Mouse (Mus musculus) cortical plate, adult 2 months (tissue): ENCODE data around the gene Rad51b. TPM values are rescaled to one million over a fixed set of nuclear protein-coding genes. Genes with fewer than 3 reads are reported as not detected.

Experiments used
- H3K27ac ChIP-seq: fragments of 200-500 bp; 2 replicates; pipeline ENCODE4 v1.5.1; 2012; ENCODE audit warnings: low read length, control low read depth, inconsistent platforms; ENCODE audit not compliant: insufficient read depth
- H3K4me1 ChIP-seq: fragments of 200-500 bp; 2 replicates; pipeline ENCODE4 v1.6.1; 2011; ENCODE audit warnings: low read length; ENCODE audit not compliant: control insufficient read depth, insufficient read depth
- H3K4me3 ChIP-seq: fragments of 200-500 bp; 2 replicates; pipeline ENCODE4 v1.5.1; 2011; ENCODE audit warnings: mild to moderate bottlenecking, low read length, control low read depth; ENCODE audit not compliant: insufficient read depth
- CTCF ChIP-seq: fragments of 200-500 bp; IDR thresholded peaks from 2 replicates; pipeline ENCODE4 v1.5.1; 2011; ENCODE audit warnings: mild to moderate bottlenecking, control low read depth, low read length; ENCODE audit not compliant: insufficient read depth; ENCODE audit errors: extremely low read depth
- POLR2A ChIP-seq: fragments of 200-500 bp; IDR thresholded peaks from 2 replicates; pipeline ENCODE4 v1.6.1; 2011; ENCODE audit warnings: mild to moderate bottlenecking, low read length, control low read depth; ENCODE audit not compliant: insufficient read depth; ENCODE audit errors: extremely low read depth
- polyA plus RNA-seq: library from polyadenylated mRNA; depleted of rRNA; stranded (reverse); fragments of >200 nt; gene quantifications from 2 replicates; pipeline ENCODE4 v1.2.3, GENCODE M21; 2012

Rad51b gene
- polyA plus RNA-seq, 1 experiment: 0.17 TPM

DNA sequence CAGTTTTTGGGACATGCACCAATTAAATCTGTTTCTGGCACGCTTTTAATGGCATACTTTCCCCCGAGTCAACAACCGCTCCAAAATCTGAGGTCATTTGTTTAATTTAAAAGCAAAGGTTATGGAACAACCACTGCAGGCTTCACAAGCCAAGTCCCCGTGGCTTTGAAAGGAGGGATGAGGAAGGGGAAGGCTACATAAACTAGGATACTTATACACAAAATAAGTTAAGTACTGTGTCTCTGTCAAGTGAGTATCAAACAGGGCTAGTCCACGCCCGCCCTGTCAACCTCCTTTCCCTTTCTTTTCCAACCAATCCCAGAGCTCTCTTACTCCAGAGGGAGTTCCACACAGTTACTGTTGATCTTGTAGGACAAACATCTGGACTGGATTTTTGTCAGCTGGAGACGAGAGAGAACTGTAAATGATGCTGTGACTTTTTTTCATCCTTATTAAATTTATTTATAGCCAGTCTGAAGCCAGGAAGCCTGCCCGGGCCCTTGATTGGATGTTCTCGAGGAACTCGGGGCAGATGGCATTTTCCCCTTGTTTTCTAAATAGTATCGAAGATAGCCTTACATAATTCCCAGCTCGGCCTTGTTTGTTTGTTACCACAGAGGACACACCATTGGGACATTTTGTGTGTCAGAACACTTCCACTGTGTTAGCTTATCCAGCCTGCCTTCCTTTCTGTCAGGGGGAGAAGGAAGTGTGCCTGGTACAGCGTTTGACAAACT, 378.5 kb downstream of the Rad51b start:
- Histone ChIP-seq H3K4me3 (no peak overlapping the region), H3K4me1 (peaks cover 4% of the 10 kb centered on the region; the same call in 1 of the 2 replicates), H3K27ac (no peak overlapping the region)
- TF ChIP-seq CTCF: no peak
- no peak for TF ChIP-seq POLR2A

GRCm38 (mm10) chr12:79676251-79676650, 379.2 kb downstream of the Rad51b start:
- H3K27ac ChIP-seq: no peak overlapping the region

DNA sequence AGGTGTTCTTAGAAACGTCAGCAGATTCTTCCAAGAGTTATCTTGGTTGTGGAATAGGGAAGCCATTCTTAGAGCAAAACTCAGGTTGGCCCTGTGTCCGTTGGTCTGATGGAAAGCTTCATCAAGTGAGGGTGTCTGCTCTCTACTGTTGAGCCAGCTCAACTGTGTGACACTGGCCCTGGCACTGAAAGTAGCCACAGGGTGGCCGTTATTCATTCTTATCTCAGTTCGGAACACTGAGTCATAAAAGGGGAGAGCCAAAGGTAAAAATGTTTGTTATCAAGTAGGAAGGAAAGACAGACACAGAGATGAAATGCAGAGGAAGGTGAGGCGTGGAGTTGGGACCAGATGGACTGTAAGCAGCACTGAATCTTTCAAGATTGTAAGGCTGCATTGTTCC, 379.8 kb downstream of the Rad51b start:
- peaks cover 4% of the 10 kb centered on the region; the same call in 1 of the 2 replicates for H3K4me1 ChIP-seq
- no peak overlapping the region for H3K27ac ChIP-seq
- H3K4me3 ChIP-seq: no peak overlapping the region
- no peak for TF ChIP-seq CTCF

More at GRCm38 (mm10) chr12:79676251-79676650, 379.2 kb downstream of the Rad51b start:
- no peak overlapping the region for H3K4me3 ChIP-seq
- no peak for TF ChIP-seq POLR2A
- TF ChIP-seq CTCF: no peak
- H3K4me1 ChIP-seq: peaks cover 4% of the 10 kb centered on the region; the same call in 1 of the 2 replicates

DNA sequence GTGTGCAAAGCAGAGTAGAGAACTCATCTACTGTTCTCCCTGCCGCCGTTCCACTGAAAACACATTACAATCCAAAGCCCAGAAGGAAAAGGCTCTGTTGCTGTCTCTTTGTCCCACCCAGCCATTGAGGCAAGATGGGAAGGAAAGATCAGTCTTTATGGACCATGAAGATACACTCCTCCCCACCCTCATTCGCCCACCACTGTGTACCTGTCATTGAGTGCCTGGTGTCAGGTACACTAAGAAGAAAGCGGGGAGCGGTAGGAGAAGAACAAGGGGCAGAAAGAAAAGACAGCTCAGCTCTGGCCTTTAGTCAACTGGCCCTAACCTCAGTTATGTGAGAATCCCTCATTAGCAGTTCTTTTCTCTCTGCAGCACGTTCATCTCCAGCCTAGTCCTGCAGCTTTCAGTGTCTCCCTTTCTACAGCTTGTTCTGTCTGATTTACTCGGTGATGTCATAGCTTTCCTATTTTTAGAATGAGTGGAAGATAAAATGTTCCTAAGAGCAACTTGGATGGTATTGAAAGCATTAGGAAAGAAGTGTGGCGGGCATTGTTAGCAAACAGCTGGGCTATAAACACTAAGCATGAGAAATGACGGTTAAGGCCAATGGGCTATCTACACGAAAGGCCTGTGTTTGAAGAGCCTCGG, 382.3 kb downstream of the Rad51b start:
- TF ChIP-seq CTCF (no peak), POLR2A (no peak)
- H3K27ac ChIP-seq: 0 out of 2 replicates have a peak overlapping the region, but pooled peaks have one; percentile 12
- H3K4me3 ChIP-seq: no peak overlapping the region
- H3K4me1 ChIP-seq: peaks cover 4% of the 10 kb centered on the region; the same call in 1 of the 2 replicates

DNA sequence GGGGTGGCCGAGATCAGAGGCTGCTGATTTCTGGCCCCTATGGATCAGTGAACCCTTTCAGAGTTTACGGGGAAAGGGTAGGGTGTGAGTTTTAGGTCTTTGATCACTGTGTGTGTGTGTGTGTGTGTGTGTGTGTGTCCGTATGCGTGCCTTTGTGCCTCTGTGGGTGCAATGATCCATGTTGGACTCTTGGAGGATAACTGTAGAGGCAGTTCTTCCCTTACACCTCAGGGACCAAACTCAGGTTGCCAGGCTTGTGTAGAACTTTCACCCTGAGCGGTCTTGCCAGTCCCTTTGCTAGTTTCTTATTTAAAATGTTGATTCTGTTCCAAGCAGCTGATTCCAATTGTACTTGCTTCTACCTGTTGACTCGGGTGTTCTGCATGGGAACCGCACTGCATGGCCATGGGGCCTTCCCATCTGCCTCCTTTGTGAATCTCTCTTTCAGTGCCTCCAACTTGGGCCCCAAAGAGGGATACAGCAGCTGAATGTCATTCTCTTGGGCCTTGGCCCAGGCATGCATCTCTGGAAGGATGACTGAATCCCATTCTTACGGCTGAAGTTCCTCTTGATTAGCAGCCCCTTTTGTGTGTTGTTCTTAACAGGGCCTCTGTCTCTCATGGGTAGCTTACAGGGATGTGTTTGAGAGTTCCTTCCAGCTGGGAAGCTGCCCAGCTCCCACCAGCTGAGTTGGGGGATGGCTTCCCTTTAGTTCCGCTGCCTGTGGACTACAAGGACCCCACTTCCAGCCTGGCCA, 383.0 kb downstream of the Rad51b start:
- no peak for TF ChIP-seq POLR2A
- no peak for TF ChIP-seq CTCF
- Histone ChIP-seq H3K4me1 (peaks cover 4% of the 10 kb centered on the region; the same call in 1 of the 2 replicates), H3K27ac (0 out of 2 replicates have a peak overlapping the region, but pooled peaks have one; percentile 12), H3K4me3 (no peak overlapping the region)

DNA sequence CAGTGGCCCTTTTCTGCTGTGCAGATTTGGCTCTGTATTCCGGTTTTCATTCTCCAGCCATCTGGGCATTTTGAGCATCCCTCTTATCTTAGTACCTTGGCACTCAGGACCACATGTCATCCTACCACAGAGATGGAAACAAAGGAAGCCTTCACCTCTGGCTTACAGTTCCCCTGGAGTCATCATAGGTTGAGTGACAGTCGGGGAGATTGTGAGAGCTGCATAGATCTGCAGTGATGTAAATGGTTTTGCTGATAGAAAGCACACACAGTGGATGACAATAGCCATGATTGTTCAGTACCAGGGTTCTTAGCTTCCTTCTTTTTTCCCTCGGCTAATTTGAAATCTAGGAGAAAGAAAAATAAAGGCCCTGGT, 383.6 kb downstream of the Rad51b start:
- TF ChIP-seq POLR2A: no peak
- no peak for TF ChIP-seq CTCF
- H3K27ac ChIP-seq: no peak overlapping the region
- no peak overlapping the region for H3K4me3 ChIP-seq
- H3K4me1 ChIP-seq: peaks cover 4% of the 10 kb centered on the region; the same call in 1 of the 2 replicates

DNA sequence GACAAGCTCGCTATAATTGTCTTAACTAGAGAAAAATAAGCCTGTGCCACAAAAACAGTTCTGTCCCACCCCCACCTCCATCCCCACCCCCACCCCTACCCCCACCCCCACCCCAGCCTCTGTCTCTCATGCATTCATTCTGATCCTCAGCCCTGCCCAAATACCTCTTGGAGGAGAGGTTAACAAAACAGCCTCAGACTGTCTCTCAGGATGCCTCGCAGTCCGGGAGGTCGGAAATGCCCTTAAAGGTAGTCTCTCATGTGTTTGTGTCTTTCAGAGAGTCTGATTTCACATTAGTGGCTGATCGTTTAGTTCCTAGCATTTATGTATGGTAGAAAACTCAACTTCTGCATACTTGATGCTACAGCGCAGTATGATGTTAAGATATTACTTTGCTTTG, 384.5 kb downstream of the Rad51b start:
- TF ChIP-seq CTCF (no peak), POLR2A (no peak)
- H3K27ac ChIP-seq: no peak overlapping the region
- H3K4me1 ChIP-seq: peaks cover 4% of the 10 kb centered on the region; the same call in 1 of the 2 replicates
- H3K4me3 ChIP-seq: no peak overlapping the region

GRCm38 (mm10) chr12:79683350-79683749, 386.3 kb downstream of the Rad51b start:
- TF ChIP-seq CTCF (no peak), POLR2A (no peak)
- Histone ChIP-seq H3K4me1 (peaks cover 4% of the 10 kb centered on the region; the same call in 1 of the 2 replicates), H3K27ac (no peak overlapping the region)

DNA sequence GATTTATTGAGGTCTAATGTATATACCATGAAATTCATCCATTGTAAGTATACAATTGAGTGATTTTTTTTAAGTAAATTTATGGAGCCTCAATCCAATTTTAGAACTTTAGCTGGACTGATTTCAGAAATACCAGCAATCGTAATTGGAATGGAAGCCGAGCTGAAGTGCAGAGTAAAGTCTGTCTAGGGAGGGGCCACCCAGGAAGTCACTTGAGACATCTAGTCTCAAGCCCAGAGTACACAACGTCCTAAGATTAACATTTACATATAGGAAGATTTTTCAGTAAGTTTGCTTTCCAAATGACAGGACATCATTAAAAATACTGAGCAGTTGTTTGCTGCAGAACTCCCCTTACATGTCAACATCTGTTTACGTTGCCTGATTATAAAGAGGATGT, 386.7 kb downstream of the Rad51b start:
- no peak overlapping the region for H3K27ac ChIP-seq
- TF ChIP-seq POLR2A: no peak
- TF ChIP-seq CTCF: no peak
- no peak overlapping the region for H3K4me3 ChIP-seq
- peaks cover 4% of the 10 kb centered on the region; the same call in 1 of the 2 replicates for H3K4me1 ChIP-seq

More at GRCm38 (mm10) chr12:79683350-79683749, 386.3 kb downstream of the Rad51b start:
- no peak overlapping the region for H3K4me3 ChIP-seq
